7 mouse cellular contexts compared by ENCODE assay signal in the genomic region with DNA sequence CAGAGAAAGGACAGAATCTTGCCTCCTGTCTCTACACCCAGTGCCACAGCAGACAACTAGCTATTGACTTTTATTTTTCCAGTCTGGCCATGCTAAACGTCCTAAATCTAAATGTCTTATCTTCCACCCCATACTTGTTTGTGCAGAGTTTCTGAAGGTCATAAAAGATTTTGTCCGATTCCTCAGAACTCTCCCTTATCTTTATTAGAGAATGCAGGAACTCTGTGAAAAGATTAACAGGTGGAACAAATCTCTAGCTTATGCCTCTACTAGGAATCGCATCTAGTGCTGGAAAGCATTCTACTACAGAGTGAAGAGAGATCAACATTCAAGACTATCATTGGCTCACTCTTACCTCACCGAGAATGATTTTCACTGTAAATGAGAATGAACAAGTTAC. TPM values are rescaled to one million over a fixed set of nuclear protein-coding genes. Genes with fewer than 3 reads are reported as not detected.
DNase-seq lines count a peak whose midpoint lies in the region; ATAC-seq lines count a peak whose summit lies in the region.

No protein-coding gene starts in this region.

- H3K4me3 ChIP-seq in megakaryocyte, embryonic 14.5 days (replicated peaks): peak overlapping the region; percentile 98
- peak overlapping the region; percentile 85 for H3K4me3 ChIP-seq in forebrain, embryonic 16.5 days (replicated peaks; ENCODE audit: low read length)
- peak overlapping the region; percentile 94 for H3K4me3 ChIP-seq in liver, embryonic 16.5 days (ENCODE audit: low read depth, low read length)

- no peaks in the 10 kb centered on the region for H3K9me3 ChIP-seq in megakaryocyte, embryonic 14.5 days
- H3K9me3 ChIP-seq in forebrain, embryonic 16.5 days (ENCODE audit: control insufficient read depth, low read length): 0 out of 2 replicates have a peak, but pooled peaks cover 2% of the 10 kb centered on the region
- H3K9me3 ChIP-seq in liver, embryonic 16.5 days (replicated peaks; ENCODE audit: control insufficient read depth, low read length): no peaks in the 10 kb centered on the region

- H3K27me3 ChIP-seq in megakaryocyte, embryonic 14.5 days (replicated peaks): no peaks in the 10 kb centered on the region
- no peaks in the 10 kb centered on the region for H3K27me3 ChIP-seq in forebrain, embryonic 16.5 days (replicated peaks; ENCODE audit: control insufficient read depth, insufficient read depth, low read length)
- no peaks in the 10 kb centered on the region for H3K27me3 ChIP-seq in liver, embryonic 16.5 days (ENCODE audit: control insufficient read depth, insufficient read depth, low read depth, low read length)

- DNase-seq in layer of hippocampus, postnatal 14 days (ENCODE audit: low spot score in 2 of 2): no peak
- no peak for DNase-seq in adrenal gland, adult 18-20 months (ENCODE audit: low spot score in 2 of 2)

- H3K9ac ChIP-seq in forebrain, embryonic 16.5 days (replicated peaks; ENCODE audit: low read depth, low read length): peak overlapping the region; percentile 98
- H3K9ac ChIP-seq in liver, embryonic 16.5 days (ENCODE audit: low read depth, low read length): no peak overlapping the region

- H3K4me2 ChIP-seq in forebrain, embryonic 16.5 days (ENCODE audit: low read length): peak overlapping the region; percentile 70
- peak overlapping the region; percentile 86 for H3K4me2 ChIP-seq in liver, embryonic 16.5 days (ENCODE audit: low read depth, low read length)

- WGBS in forebrain, embryonic 16.5 days: 59% methylated on average over 4 of the region's 4 CpGs
- 28% methylated on average over 4 of the region's 4 CpGs for WGBS in liver, embryonic 16.5 days (ENCODE audit: insufficient replicate concordance)

- peaks cover 41% of the 10 kb centered on the region for H3K4me1 ChIP-seq in megakaryocyte, embryonic 14.5 days
- peaks cover 27% of the 10 kb centered on the region for H3K4me1 ChIP-seq in forebrain, embryonic 16.5 days (replicated peaks; ENCODE audit: control insufficient read depth, insufficient read depth, low read length)
- peaks cover 29% of the 10 kb centered on the region for H3K4me1 ChIP-seq in liver, embryonic 16.5 days (ENCODE audit: control insufficient read depth, low read depth, low read length)

- H3K36me3 ChIP-seq in megakaryocyte, embryonic 14.5 days (replicated peaks; ENCODE audit: low read length): peaks cover 10% of the 10 kb centered on the region
- H3K36me3 ChIP-seq in forebrain, embryonic 16.5 days (ENCODE audit: control insufficient read depth, insufficient read depth): no peaks in the 10 kb centered on the region; the same call in 1 of the 2 replicates
- no peaks in the 10 kb centered on the region for H3K36me3 ChIP-seq in liver, embryonic 16.5 days (ENCODE audit: control insufficient read depth, insufficient read depth)

- no peak overlapping the region; the same call in 1 of the 2 replicates for H3K27ac ChIP-seq in forebrain, embryonic 16.5 days (ENCODE audit: low read length)
- no peak overlapping the region for H3K27ac ChIP-seq in liver, embryonic 16.5 days (ENCODE audit: low read length)

- no peak for ATAC-seq in megakaryocyte, adult 5-6 weeks (ENCODE audit: poor library complexity, severe bottlenecking)
- no peak for ATAC-seq in forebrain, embryonic 16.5 days
- ATAC-seq in liver, embryonic 16.5 days (ENCODE audit: low read depth): no peak
- no peak for ATAC-seq in activated CD4-positive, CD25-positive, alpha-beta regulatory T cell, adult 4 months

RNA-seq across cellular contexts. Expression of gene Jak2, which starts 1.7 kb away (rescaled TPM):
- polyA plus RNA-seq in megakaryocyte, embryonic 14.5 days (2012; ENCODE audit: insufficient read depth, low replicate concordance): 1.4 and 3.2 TPM in 2 replicates
- total RNA-seq in megakaryocyte, adult 5-6 weeks (2015): 74.6 and 82.1 TPM in 2 replicates
- total RNA-seq in megakaryocyte, adult 5-6 weeks (2017): 80.8 and 83.2 TPM in 2 replicates
- polyA plus RNA-seq in forebrain, embryonic 16.5 days (2015; fragmentation: Nextera tagmentation; extraction: Ambion mirVana): 18.2 and 19.9 TPM in 2 replicates
- 5.2 and 5.9 TPM in 2 replicates for polyA plus RNA-seq in liver, embryonic 16.5 days (2015; fragmentation: Nextera tagmentation; extraction: Ambion mirVana)
- 10 to 100 TPM; 20.1 to 20.5 TPM for polyA plus RNA-seq in activated CD4-positive, CD25-positive, alpha-beta regulatory T cell, adult 4 months (2017; shearing (Covaris generic))
- total RNA-seq in layer of hippocampus, postnatal 14 days (2021): 10 to 100 TPM; 27.0 to 28.5 TPM
- 10 to 100 TPM; 13.0 to 18.2 TPM for total RNA-seq in adrenal gland, adult 18-20 months (2021)
